Mouse (Mus musculus) liver, embryonic 12.5 days (tissue): ENCODE data around the gene Zcchc24. TPM values are rescaled to one million over a fixed set of nuclear protein-coding genes. Genes with fewer than 3 reads are reported as not detected.

Experiments
- ATAC-seq: fragments of 200-750 bp; cut with Nextera tagmentation; 2 replicates; pipeline ENCODE4 v1.8.0; 2017; ENCODE audit warnings: moderate number of reproducible peaks, mild to moderate bottlenecking, moderate library complexity
- H3K27ac ChIP-seq: fragments of 300-500 bp; sonication (generic); 2 replicates; pipeline ENCODE4 v1.5.1; 2016; ENCODE audit warnings: mild to moderate bottlenecking
- H3K27me3 ChIP-seq: fragments of 300-500 bp; sonication (generic); replicated peaks from 2 replicates; pipeline ENCODE4 v1.6.1; 2016; ENCODE audit warnings: mild to moderate bottlenecking, moderate library complexity
- H3K36me3 ChIP-seq: fragments of 300-500 bp; sonication (generic); 2 replicates; pipeline ENCODE4 v1.6.1; 2016; ENCODE audit warnings: mild to moderate bottlenecking, moderate library complexity
- H3K4me1 ChIP-seq: fragments of 300-500 bp; sonication (generic); 2 replicates; pipeline ENCODE4 v1.6.1; 2016
- H3K4me2 ChIP-seq: fragments of 300-500 bp; sonication (generic); 2 replicates; pipeline ENCODE4 v1.6.1; 2016; ENCODE audit warnings: mild to moderate bottlenecking, moderate library complexity
- H3K4me3 ChIP-seq: fragments of 300-500 bp; sonication (generic); 2 replicates; pipeline ENCODE4 v1.5.1; 2016; ENCODE audit warnings: mild to moderate bottlenecking, moderate library complexity
- H3K9ac ChIP-seq: fragments of 300-500 bp; sonication (generic); 2 replicates; pipeline ENCODE4 v1.6.1; 2016; ENCODE audit warnings: mild to moderate bottlenecking, moderate library complexity
- H3K9me3 ChIP-seq: fragments of 300-500 bp; sonication (generic); replicated peaks from 2 replicates; pipeline ENCODE4 v1.6.1; 2016; ENCODE audit warnings: mild to moderate bottlenecking, moderate library complexity
- WGBS: fragments of 180-500 bp; shearing (Covaris S2); methylation state at CpG from one replicate; pipeline ENCODE4 v1.1.7; 2016; ENCODE audit not compliant: insufficient replicate concordance; 5-methylcytosine and 5-hydroxymethylcytosine counted together
- polyA plus RNA-seq: library from polyadenylated mRNA; unstranded; fragments of >200 nt; fragmentation: Nextera tagmentation; extraction: Ambion mirVana; gene quantifications from 2 replicates; pipeline ENCODE4 v1.2.1, GENCODE M21; 2016

Zcchc24 gene
- polyA plus RNA-seq, 1 experiment from 2014 or later, result 6.9 TPM

GRCm38 (mm10) chr14:25686983-25687901 is 81.6 kb downstream of the Zcchc24 start:
- Histone ChIP-seq H3K4me3 (no peak overlapping the region), H3K9ac (no peak overlapping the region), H3K36me3 (no peaks in the 10 kb centered on the region), H3K4me1 (peaks cover 16% of the 10 kb centered on the region), H3K9me3 (no peaks in the 10 kb centered on the region), H3K4me2 (no peak overlapping the region), H3K27me3 (peaks cover 21% of the 10 kb centered on the region), H3K27ac (no peak overlapping the region)
- WGBS, result 66% methylated on average over 10 of the region's 10 CpGs
- ATAC-seq, result no peak

GRCm38 (mm10) chr14:25686216-25686945 is 82.5 kb downstream of the Zcchc24 start:
- Histone ChIP-seq H3K9me3 (no peaks in the 10 kb centered on the region), H3K36me3 (no peaks in the 10 kb centered on the region), H3K9ac (no peak overlapping the region), H3K27ac (no peak overlapping the region), H3K4me3 (no peak overlapping the region), H3K27me3 (peaks cover 14% of the 10 kb centered on the region; the same call in 1 of the 2 replicates), H3K4me2 (no peak overlapping the region), H3K4me1 (peaks cover 16% of the 10 kb centered on the region)
- WGBS, result 54% methylated on average over 7 of the region's 7 CpGs
- 0 out of 2 replicates have a peak, but pooled peaks have one; percentile 47 for ATAC-seq

GRCm38 (mm10) chr14:25682020-25682419 is 86.8 kb downstream of the Zcchc24 start:
- Histone ChIP-seq H3K4me2 (no peak overlapping the region), H3K9me3 (no peaks in the 10 kb centered on the region), H3K36me3 (no peaks in the 10 kb centered on the region), H3K4me3 (no peak overlapping the region), H3K27me3 (peaks cover 24% of the 10 kb centered on the region), H3K4me1 (peaks cover 14% of the 10 kb centered on the region), H3K27ac (no peak overlapping the region), H3K9ac (no peak overlapping the region)
- no peak for ATAC-seq
- 53% methylated on average over 6 of the region's 6 CpGs for WGBS

GRCm38 (mm10) chr14:25679625-25680024 is 89.2 kb downstream of the Zcchc24 start:
- Histone ChIP-seq H3K4me3 (no peak overlapping the region), H3K36me3 (no peaks in the 10 kb centered on the region), H3K9me3 (no peaks in the 10 kb centered on the region), H3K4me2 (no peak overlapping the region), H3K9ac (no peak overlapping the region), H3K27me3 (peaks cover 24% of the 10 kb centered on the region), H3K4me1 (0 out of 2 replicates have a peak, but pooled peaks cover 3% of the 10 kb centered on the region), H3K27ac (no peak overlapping the region)
- no peak for ATAC-seq
- WGBS, result 51% methylated on average over 7 of the region's 7 CpGs

DNA sequence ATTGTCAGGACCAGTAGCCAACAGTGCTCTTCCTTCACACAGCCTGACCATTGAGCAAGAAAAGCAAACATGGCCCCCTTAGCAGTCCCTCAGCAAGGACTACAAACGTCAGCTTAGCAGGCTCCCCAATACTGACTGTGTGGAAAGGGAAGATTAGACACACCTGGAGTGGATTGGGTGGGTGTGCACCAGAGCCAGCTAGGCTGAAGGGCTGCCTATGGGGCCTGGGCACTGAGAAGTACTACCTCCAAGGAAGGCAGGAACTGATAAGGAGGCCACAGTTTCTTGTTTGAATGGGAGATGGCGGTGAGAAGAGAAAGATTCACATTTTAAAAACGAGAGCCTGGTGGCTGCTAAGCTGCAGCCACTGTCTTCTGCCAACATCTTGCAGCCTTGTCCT is 101.3 kb downstream of the Zcchc24 start:
- 14% methylated on average over 3 of the region's 3 CpGs for WGBS
- Histone ChIP-seq H3K4me1 (peaks cover 18% of the 10 kb centered on the region), H3K27ac (peak overlapping the region; percentile 49; the same call in 1 of the 2 replicates), H3K27me3 (no peaks in the 10 kb centered on the region), H3K4me3 (no peak overlapping the region), H3K9me3 (no peaks in the 10 kb centered on the region), H3K9ac (no peak overlapping the region), H3K36me3 (peaks cover 34% of the 10 kb centered on the region), H3K4me2 (peak overlapping the region; percentile 17; the same call in 1 of the 2 replicates)
- peak; percentile 84 for ATAC-seq

DNA sequence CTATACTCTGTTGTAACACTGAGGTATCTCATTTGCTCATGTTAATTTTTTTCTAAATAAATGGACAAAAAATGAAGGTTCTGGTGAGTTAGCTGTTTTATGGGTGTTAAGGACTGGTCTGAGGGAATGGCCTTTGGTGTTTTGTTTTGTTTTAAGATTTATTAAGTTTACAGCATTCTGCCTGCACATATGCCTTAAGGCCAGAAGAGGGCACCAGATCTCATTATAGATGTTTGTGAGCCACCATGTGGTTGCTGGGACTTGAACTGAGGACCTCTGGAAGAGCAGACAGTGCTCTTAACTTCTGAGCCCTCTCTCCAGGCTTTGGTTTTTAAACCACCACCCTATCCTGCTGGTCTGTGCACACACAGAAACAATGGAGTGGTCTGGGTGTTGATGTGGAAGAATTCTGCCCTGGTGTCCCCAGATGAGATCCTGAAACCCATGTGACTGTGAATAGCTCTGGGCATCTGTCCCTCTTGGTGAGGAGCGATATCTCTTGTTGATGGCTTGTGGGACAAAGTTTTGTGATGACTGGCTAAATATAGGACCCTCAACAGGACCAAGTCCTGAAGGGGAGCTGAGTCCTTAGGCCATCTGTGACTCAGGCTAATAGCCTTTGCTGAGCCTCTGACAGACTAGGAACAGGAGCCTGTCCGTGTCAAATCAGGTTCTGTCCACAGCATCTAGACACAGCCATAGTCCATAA is 102.0 kb downstream of the Zcchc24 start:
- Histone ChIP-seq H3K4me1 (peaks cover 18% of the 10 kb centered on the region), H3K27me3 (no peaks in the 10 kb centered on the region), H3K36me3 (peaks cover 42% of the 10 kb centered on the region), H3K9me3 (no peaks in the 10 kb centered on the region), H3K4me3 (no peak overlapping the region), H3K27ac (peak overlapping the region; percentile 49), H3K9ac (no peak overlapping the region), H3K4me2 (peak overlapping the region; percentile 17; the same call in 1 of the 2 replicates)
- ATAC-seq, result 0 out of 2 replicates have a peak, but pooled peaks have one; percentile 6
- WGBS, result 67% methylated on average over 2 of the region's 2 CpGs

GRCm38 (mm10) chr14:25665314-25665970 is 103.4 kb downstream of the Zcchc24 start:
- no peak overlapping the region for H3K27ac ChIP-seq
- peaks cover 55% of the 10 kb centered on the region for H3K36me3 ChIP-seq
- ATAC-seq, result no peak
- H3K4me2 ChIP-seq, result no peak overlapping the region
- 76% methylated on average over 19 of the region's 19 CpGs for WGBS
- no peak overlapping the region for H3K9ac ChIP-seq
- H3K4me1 ChIP-seq, result peaks cover 18% of the 10 kb centered on the region
- no peaks in the 10 kb centered on the region for H3K27me3 ChIP-seq
- no peak overlapping the region for H3K4me3 ChIP-seq
- H3K9me3 ChIP-seq, result no peaks in the 10 kb centered on the region

DNA sequence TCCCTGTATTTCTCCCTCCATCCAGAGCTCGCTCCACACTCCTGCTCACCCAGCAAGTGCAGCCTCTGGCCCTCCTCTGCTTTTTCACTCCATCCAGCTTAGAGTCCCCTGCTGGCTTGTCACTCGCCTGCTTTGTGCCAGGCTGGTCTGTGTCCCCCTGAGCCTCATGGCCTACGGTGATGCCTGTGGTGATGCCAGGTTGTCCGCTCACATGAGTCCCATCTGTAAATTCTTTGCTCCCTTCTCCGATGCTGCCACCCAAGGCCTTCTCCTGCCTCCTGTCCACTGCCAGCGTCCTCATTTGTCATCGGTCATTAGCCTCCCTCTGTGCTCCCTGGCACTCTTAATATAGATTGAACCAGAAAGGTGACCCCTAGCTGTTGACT is 104.5 kb downstream of the Zcchc24 start:
- Histone ChIP-seq H3K9me3 (no peaks in the 10 kb centered on the region), H3K27ac (no peak overlapping the region), H3K4me2 (no peak overlapping the region), H3K36me3 (peaks cover 66% of the 10 kb centered on the region), H3K4me1 (peaks cover 18% of the 10 kb centered on the region), H3K9ac (no peak overlapping the region), H3K27me3 (no peaks in the 10 kb centered on the region), H3K4me3 (no peak overlapping the region)
- ATAC-seq, result no peak
- 80% methylated on average over 7 of the region's 7 CpGs for WGBS

DNA sequence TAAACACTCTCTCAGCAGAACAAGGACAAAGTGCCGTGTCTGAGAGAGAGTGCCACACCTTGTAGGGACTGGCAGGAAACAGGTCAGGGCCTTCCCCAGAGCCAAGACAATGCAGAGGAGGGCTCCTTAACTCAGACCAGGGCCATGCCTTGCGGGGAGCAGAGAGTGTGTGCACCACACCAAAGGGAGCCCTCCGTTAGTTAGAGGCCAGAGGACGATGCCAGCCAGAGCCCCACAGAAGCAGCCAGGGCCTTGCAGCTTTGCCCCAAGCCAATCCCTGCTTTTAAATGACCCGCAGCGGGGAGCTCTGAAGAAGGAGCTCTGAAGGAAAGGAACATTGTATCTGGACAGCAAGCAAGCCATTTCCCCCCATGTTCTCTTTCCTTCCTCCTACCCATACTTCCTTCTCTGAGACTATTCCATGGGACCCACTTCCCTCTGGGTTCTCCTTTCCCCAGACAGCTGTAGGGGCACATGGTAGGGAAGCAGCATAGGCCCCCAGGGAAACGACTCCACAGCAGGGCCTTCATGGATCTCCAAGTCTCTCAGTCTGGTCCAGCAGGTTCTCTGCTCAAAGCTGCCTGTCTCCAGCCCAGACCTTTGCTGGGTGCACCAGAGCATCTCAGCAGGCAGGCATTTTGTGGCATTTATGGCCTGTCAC is 105.1 kb downstream of the Zcchc24 start:
- Histone ChIP-seq H3K9ac (no peak overlapping the region), H3K4me2 (no peak overlapping the region), H3K27ac (no peak overlapping the region), H3K9me3 (no peaks in the 10 kb centered on the region), H3K4me1 (peaks cover 18% of the 10 kb centered on the region), H3K27me3 (no peaks in the 10 kb centered on the region), H3K36me3 (peaks cover 71% of the 10 kb centered on the region), H3K4me3 (no peak overlapping the region)
- 79% methylated on average over 7 of the region's 7 CpGs for WGBS
- no peak for ATAC-seq
